Mouse (Mus musculus) liver, embryonic 15.5 days (tissue): ENCODE measurements around the gene Bmp8b. TPM values are rescaled to one million over a fixed set of nuclear protein-coding genes. Genes with fewer than 3 reads are reported as not detected.
"Not testable (repeated sequence)": the region's sequence is repeated elsewhere in the genome, so short reads cannot be mapped to it uniquely, and the experiment has no call there.

ENCODE experiments used
- ATAC-seq: fragments of 200-750 bp; cut with Nextera tagmentation; 2 replicates; pipeline ENCODE4 v1.8.0; 2017; ENCODE audit warnings: moderate number of reproducible peaks, mild to moderate bottlenecking, moderate library complexity; ENCODE audit not compliant: insufficient read depth
- H3K27ac ChIP-seq: fragments of 300-500 bp; sonication (generic); replicated peaks from 2 replicates; pipeline ENCODE4 v1.5.1; 2015; ENCODE audit warnings: mild to moderate bottlenecking, inconsistent platforms
- H3K27me3 ChIP-seq: fragments of 300-500 bp; sonication (generic); 2 replicates; pipeline ENCODE4 v1.6.1; 2015; ENCODE audit warnings: mild to moderate bottlenecking, inconsistent platforms
- H3K36me3 ChIP-seq: fragments of 300-500 bp; sonication (generic); replicated peaks from 2 replicates; pipeline ENCODE4 v1.6.1; 2015; ENCODE audit warnings: moderate library complexity, mild to moderate bottlenecking, inconsistent platforms
- H3K4me1 ChIP-seq: fragments of 300-500 bp; sonication (generic); replicated peaks from 2 replicates; pipeline ENCODE4 v1.6.1; 2015; ENCODE audit warnings: inconsistent platforms
- H3K4me2 ChIP-seq: fragments of 300-500 bp; sonication (generic); 2 replicates; pipeline ENCODE4 v1.6.1; 2015; ENCODE audit warnings: moderate library complexity, mild to moderate bottlenecking, inconsistent platforms
- H3K4me3 ChIP-seq: fragments of 300-500 bp; sonication (generic); replicated peaks from 2 replicates; pipeline ENCODE4 v1.5.1; 2015; ENCODE audit warnings: mild to moderate bottlenecking, inconsistent platforms
- H3K9ac ChIP-seq: fragments of 300-500 bp; sonication (generic); 2 replicates; pipeline ENCODE4 v1.6.1; 2015; ENCODE audit warnings: moderate library complexity, mild to moderate bottlenecking, inconsistent platforms
- H3K9me3 ChIP-seq: fragments of 300-500 bp; sonication (generic); replicated peaks from 2 replicates; pipeline ENCODE4 v1.6.1; 2016; ENCODE audit warnings: inconsistent platforms
- WGBS: fragments of 180-500 bp; shearing (Covaris S2); methylation state at CpG from one replicate; pipeline ENCODE4 v1.1.7; 2015; ENCODE audit warnings: mixed read lengths; ENCODE audit not compliant: insufficient replicate concordance; 5-methylcytosine and 5-hydroxymethylcytosine counted together
- polyA plus RNA-seq: library from polyadenylated mRNA; unstranded; fragments of >200 nt; fragmentation: Nextera tagmentation; extraction: Ambion mirVana; gene quantifications from 2 replicates; pipeline ENCODE4 v1.2.1, GENCODE M21; 2015

Bmp8b gene
- polyA plus RNA-seq, 1 experiment from 2014 or later = 0.25 TPM

- 65% methylated on average over 4 of the region's 4 CpGs for WGBS
- H3K27me3 ChIP-seq = peaks cover 6% of the 10 kb centered on the region; the same call in 1 of the 2 replicates
- H3K4me1 ChIP-seq = no peaks in the 10 kb centered on the region
- H3K9ac ChIP-seq = no peak overlapping the region
- H3K4me2 ChIP-seq = no peak overlapping the region
- H3K27ac ChIP-seq = no peak overlapping the region
- H3K9me3 ChIP-seq = no peaks in the 10 kb centered on the region
- no peak for ATAC-seq
- H3K4me3 ChIP-seq = no peak overlapping the region
- H3K36me3 ChIP-seq = no peaks in the 10 kb centered on the region
Measured at GRCm38 (mm10) chr4:123152003-123152402, 47.0 kb downstream of the Bmp8b start.

- Histone ChIP-seq H3K9ac (no peak overlapping the region), H3K27me3 (no peaks in the 10 kb centered on the region; the same call in 1 of the 2 replicates), H3K4me2 (no peak overlapping the region), H3K4me3 (no peak overlapping the region), H3K9me3 (no peaks in the 10 kb centered on the region), H3K4me1 (no peaks in the 10 kb centered on the region), H3K27ac (no peak overlapping the region), H3K36me3 (no peaks in the 10 kb centered on the region)
- no peak for ATAC-seq
- 44% methylated on average over 5 of the region's 5 CpGs for WGBS
Measured at GRCm38 (mm10) chr4:123152976-123153375, 48.0 kb downstream of the Bmp8b start.

- Histone ChIP-seq H3K36me3 (no peaks in the 10 kb centered on the region), H3K4me2 (no peak overlapping the region), H3K9ac (no peak overlapping the region), H3K27me3 (no peaks in the 10 kb centered on the region; the same call in 1 of the 2 replicates), H3K4me3 (no peak overlapping the region), H3K27ac (no peak overlapping the region), H3K4me1 (no peaks in the 10 kb centered on the region), H3K9me3 (no peaks in the 10 kb centered on the region)
- whole genome bisulfite sequencing = 16% methylated on average over 4 of the region's 4 CpGs
- no peak for ATAC-seq
Measured at GRCm38 (mm10) chr4:123155004-123155403, 50.0 kb downstream of the Bmp8b start.

GRCm38 (mm10) chr4:123155427-123155826 lies 50.5 kb downstream of the Bmp8b start:
- H3K27me3 ChIP-seq = no peaks in the 10 kb centered on the region; the same call in 1 of the 2 replicates
- H3K4me1 ChIP-seq = no peaks in the 10 kb centered on the region
- H3K4me3 ChIP-seq = no peak overlapping the region
- H3K36me3 ChIP-seq = no peaks in the 10 kb centered on the region
- 26% methylated on average over 2 of the region's 2 CpGs for WGBS
- H3K4me2 ChIP-seq = no peak overlapping the region
- no peak overlapping the region for H3K9ac ChIP-seq
- H3K9me3 ChIP-seq = no peaks in the 10 kb centered on the region
- no peak for ATAC-seq
- H3K27ac ChIP-seq = no peak overlapping the region

GRCm38 (mm10) chr4:123155840-123156239 lies 50.9 kb downstream of the Bmp8b start:
- Histone ChIP-seq H3K27me3 (no peaks in the 10 kb centered on the region; the same call in 1 of the 2 replicates), H3K4me3 (no peak overlapping the region), H3K27ac (no peak overlapping the region), H3K9ac (no peak overlapping the region), H3K9me3 (no peaks in the 10 kb centered on the region), H3K4me2 (no peak overlapping the region), H3K36me3 (no peaks in the 10 kb centered on the region), H3K4me1 (no peaks in the 10 kb centered on the region)
- ATAC-seq = no peak

- H3K4me3 ChIP-seq = no peak overlapping the region
- no peaks in the 10 kb centered on the region for H3K9me3 ChIP-seq
- WGBS = 41% methylated on average over 6 of the region's 6 CpGs
- no peak overlapping the region for H3K9ac ChIP-seq
- H3K27me3 ChIP-seq = peaks cover 15% of the 10 kb centered on the region
- ATAC-seq = no peak
- H3K27ac ChIP-seq = no peak overlapping the region
- no peak overlapping the region for H3K4me2 ChIP-seq
- H3K36me3 ChIP-seq = no peaks in the 10 kb centered on the region
- 0 out of 2 replicates have a peak, but pooled peaks cover 8% of the 10 kb centered on the region for H3K4me1 ChIP-seq
Measured at GRCm38 (mm10) chr4:123160571-123160970, 55.6 kb downstream of the Bmp8b start.

- not testable (repeated sequence) for H3K4me3 ChIP-seq, H3K27ac ChIP-seq, H3K4me1 ChIP-seq, H3K9me3 ChIP-seq, ATAC-seq, H3K4me2 ChIP-seq, H3K36me3 ChIP-seq, H3K9ac ChIP-seq
- 69% methylated on average over 3 of the region's 3 CpGs for WGBS
- H3K27me3 ChIP-seq = peaks cover 15% of the 10 kb centered on the region
Measured at GRCm38 (mm10) chr4:123161251-123161650, 56.3 kb downstream of the Bmp8b start.

GRCm38 (mm10) chr4:123162305-123162917 lies 57.4 kb downstream of the Bmp8b start:
- H3K36me3 ChIP-seq = no peaks in the 10 kb centered on the region

GRCm38 (mm10) chr4:123164157-123164556 lies 59.2 kb downstream of the Bmp8b start:
- Histone ChIP-seq H3K9me3 (no peaks in the 10 kb centered on the region), H3K4me3 (no peak overlapping the region), H3K9ac (no peak overlapping the region), H3K4me1 (0 out of 2 replicates have a peak, but pooled peaks cover 8% of the 10 kb centered on the region), H3K4me2 (no peak overlapping the region), H3K27me3 (peaks cover 15% of the 10 kb centered on the region), H3K36me3 (no peaks in the 10 kb centered on the region), H3K27ac (no peak overlapping the region)
- WGBS = 73% methylated on average over 15 of the region's 15 CpGs
- ATAC-seq = no peak

More at GRCm38 (mm10) chr4:123162305-123162917, 57.4 kb downstream of the Bmp8b start:
- H3K4me2 ChIP-seq = no peak overlapping the region
- ATAC-seq = no peak
- no peak overlapping the region for H3K27ac ChIP-seq
- 0 out of 2 replicates have a peak, but pooled peaks cover 8% of the 10 kb centered on the region for H3K4me1 ChIP-seq
- WGBS = 5% methylated on average over 15 of the region's 15 CpGs
- H3K9ac ChIP-seq = no peak overlapping the region
- peaks cover 15% of the 10 kb centered on the region for H3K27me3 ChIP-seq
- H3K9me3 ChIP-seq = no peaks in the 10 kb centered on the region
- H3K4me3 ChIP-seq = no peak overlapping the region

GRCm38 (mm10) chr4:123171811-123172210 lies 66.8 kb downstream of the Bmp8b start:
- H3K27me3 ChIP-seq = peaks cover 40% of the 10 kb centered on the region

More at GRCm38 (mm10) chr4:123171811-123172210, 66.8 kb downstream of the Bmp8b start:
- Histone ChIP-seq H3K9ac (no peak overlapping the region), H3K4me1 (no peaks in the 10 kb centered on the region), H3K36me3 (no peaks in the 10 kb centered on the region), H3K4me3 (no peak overlapping the region), H3K9me3 (no peaks in the 10 kb centered on the region), H3K4me2 (no peak overlapping the region), H3K27ac (no peak overlapping the region)
- ATAC-seq = no peak
